Mouse (Mus musculus) embryonic stem cell, embryonic (primary cell): ENCODE measurements around the gene E2f1.

Source experiments
- CTCF ChIA-PET, 4 experiments: fragments of 300-600 bp in 2 of 4; fragments of 350-600 bp in 2 of 4; sonication (Branson Sonifier 250); formaldehyde crosslinking; loops; one replicate each; lab custom pipeline; 2022; ENCODE audit warnings: inconsistent platforms in 2 of 4; lab: Charles Lee
- POLR2A ChIA-PET, 4 experiments: fragments of 300-600 bp in 2 of 4; fragments of 350-600 bp in 2 of 4; sonication (Branson Sonifier 250); formaldehyde crosslinking; loops; one replicate each; lab custom pipeline; 2022; ENCODE audit warnings: antibody characterized with exemption in 4 of 4, inconsistent platforms in 1 of 4; lab: Charles Lee

Gene E2f1

DNA sequence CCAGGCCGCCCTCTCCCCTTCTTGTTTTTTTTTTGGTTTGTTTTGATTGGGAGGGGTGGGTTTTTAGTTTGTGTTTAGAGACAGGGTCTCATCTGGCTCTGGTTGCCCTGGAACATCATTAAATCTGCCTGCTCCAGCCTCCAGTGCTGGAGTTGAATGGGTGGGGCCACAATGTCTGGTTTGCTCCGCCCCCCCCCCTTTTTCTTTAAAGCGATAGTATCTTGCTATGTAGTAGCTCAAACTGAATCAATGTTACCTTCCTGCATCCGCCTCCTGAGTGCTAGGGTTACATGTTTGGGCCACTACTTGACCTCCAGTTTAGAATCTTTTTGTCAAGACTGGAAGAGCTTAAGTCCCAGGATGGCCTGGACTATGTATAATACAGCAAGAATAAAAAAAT lies 1.6 kb upstream of the E2f1 start:
- ChIA-PET POLR2A (interaction anchor here in 3 of 4 experiments (0.6 to 18.6 kb wide), 29 partner anchors 9 to 417 kb away, joined by 3 to 479 read pairs (median 5); partner anchors contain the start of genes Actl10 (in 2 of the 3), Pxmp4 (in 2 of the 3), Snta1 (in 2 of the 3) and 1700003F12Rik (in 1 of the 3)), CTCF (interaction anchor here (0.7 to 3.9 kb wide), 7 partner anchors 10 to 219 kb away, joined by 3 to 17 read pairs (median 6); partner anchors contain the start of genes 4930519P11Rik (in 1 of the 4), Raly (in 1 of the 4) and Zfp341 (in 1 of the 4))

DNA sequence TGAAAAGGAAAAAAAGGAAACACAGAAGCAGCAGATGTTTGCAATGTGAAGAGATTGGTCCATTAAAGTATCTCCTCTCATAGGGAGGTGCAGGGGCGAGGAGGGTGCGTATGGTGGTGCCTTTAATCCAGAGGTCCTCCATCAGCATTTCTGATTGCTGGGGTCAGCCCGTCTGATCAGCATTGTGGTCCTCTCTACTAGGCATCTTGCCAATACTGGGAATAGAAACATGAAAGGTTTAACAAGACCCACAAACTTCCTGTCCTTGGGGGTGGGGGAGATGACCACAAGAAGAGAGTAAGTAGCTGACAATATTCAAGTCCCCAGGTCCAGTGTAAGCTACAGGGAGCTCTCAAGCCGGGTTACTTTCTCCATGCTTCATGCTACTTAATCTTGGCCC lies 974 bp upstream of the E2f1 start:
- ChIA-PET CTCF (interaction anchor here in 3 of 4 experiments (0.7 to 3.9 kb wide), 5 partner anchors 11 to 220 kb away, joined by 3 to 17 read pairs (median 6); partner anchors contain the start of gene Raly (in 1 of the 3)), POLR2A (interaction anchor here in 3 of 4 experiments (0.8 to 18.6 kb wide), 23 partner anchors 10 to 220 kb away, joined by 3 to 479 read pairs (median 5); partner anchors contain the start of genes Actl10 (in 2 of the 3), Pxmp4 (in 2 of the 3), Snta1 (in 2 of the 3) and 1700003F12Rik (in 1 of the 3))

DNA sequence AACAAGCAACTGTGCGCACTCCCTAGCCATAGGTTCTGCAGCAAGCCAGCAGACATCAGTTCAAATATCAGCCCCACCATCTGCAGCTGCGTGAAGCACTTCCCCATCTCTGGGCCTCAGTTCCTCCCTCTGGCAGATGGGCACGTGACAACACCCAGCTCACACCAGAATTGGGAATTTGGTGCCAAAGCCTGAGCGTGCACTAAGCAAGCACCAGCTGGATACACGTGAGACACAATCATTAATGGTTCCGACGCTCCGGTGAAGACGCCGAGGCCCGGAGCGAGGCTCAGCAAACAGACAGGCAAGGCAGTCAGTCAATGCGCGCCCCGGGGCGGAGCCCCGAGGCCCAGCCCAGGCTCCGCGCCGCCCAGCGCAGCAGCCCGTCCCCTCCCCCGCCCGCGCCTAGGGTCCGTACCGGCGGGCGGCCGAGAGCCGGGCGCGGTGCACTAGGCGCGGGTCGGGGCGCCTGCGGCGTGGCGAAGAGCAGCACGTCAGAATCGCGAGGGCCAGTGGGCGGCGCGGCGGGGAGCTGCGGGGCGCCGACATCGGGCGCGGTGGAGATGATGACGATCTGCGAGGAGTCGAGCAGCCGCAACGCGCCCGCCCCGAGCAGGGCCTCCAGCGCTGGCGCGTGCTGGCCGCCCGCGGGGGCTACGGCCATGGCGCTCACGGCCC lies 482 bp downstream of the E2f1 start:
- ChIA-PET CTCF (interaction anchor here in 3 of 4 experiments (0.6 to 3.9 kb wide), 9 partner anchors 12 to 1830 kb away, joined by 3 to 17 read pairs (median 4); partner anchors contain the start of genes 4930519P11Rik (in 1 of the 3), Actl10 (in 1 of the 3) and Zfp341 (in 1 of the 3)), POLR2A (interaction anchor here (0.5 to 18.6 kb wide), 65 partner anchors 7 to 505 kb away, joined by 3 to 479 read pairs (median 4); partner anchors contain the start of genes Actl10 (in 3 of the 4), Necab3 (in 3 of the 4), Zfp341 (in 3 of the 4) and 4930519P11Rik (in 2 of the 4))

DNA sequence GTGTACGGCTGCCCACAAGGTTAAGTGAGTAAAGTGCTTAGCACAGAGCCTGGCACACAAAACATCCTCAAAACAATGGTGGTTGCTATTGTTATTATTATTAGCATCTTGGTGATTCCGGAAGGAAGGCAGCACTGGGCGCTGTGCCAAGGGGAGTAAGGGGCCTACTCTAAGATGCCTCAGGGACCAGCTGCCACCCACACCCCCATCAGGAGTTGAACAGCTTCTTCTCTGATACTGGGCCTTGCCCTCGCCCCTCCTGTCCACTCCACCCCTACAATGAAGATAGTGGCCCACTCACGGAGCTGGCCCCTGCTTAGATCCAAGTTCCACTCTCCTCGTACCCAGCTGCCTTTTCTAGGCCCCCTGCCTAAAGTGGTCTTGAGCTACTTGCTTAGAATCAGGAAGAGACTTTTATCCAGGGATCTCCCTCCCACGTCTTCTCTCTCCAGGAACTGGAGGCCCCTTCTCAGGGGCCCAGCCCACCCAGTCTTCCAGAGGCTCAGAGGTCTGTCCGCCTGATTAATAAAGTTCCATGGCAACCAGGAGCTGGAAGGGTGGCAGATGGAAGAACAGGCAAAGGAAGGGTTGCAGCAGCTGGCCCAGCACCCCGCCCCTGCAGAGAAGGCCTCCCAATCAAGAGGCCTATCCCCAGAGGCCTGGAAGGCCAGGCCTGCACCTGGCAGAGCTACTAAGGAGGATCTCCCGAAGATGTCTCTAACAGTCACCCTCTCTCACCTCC lies 1.2 kb downstream of the E2f1 start:
- CTCF ChIA-PET = interaction anchor here in 2 of 4 experiments (0.7 to 3.9 kb wide), 8 partner anchors 13 to 1437 kb away, joined by 3 to 17 read pairs (median 4); partner anchors contain the start of genes 4930519P11Rik (in 1 of the 2), Actl10 (in 1 of the 2) and Zfp341 (in 1 of the 2)

DNA sequence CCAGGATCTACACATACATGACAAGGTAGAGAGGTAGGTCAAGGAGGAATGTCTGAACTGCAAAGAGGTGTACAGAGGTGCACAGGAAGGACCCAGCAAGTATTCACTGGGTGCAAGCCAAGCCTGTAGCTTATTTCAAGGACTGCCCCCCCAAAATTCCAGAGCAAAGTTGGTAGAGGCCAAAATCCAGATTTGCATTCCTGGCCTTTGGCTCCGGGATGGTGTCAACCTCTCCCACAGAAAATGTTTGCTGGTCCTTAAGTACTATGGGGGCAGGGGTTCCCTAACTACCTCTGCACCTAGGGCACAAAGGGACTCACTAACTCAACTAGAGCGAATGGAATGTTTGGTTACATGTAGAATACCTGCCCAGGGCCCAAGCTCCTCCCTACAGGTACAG lies 1.9 kb downstream of the E2f1 start:
- POLR2A ChIA-PET = interaction anchor here (0.6 to 18.6 kb wide), 45 partner anchors 7 to 507 kb away, joined by 3 to 479 read pairs (median 5); partner anchors contain the start of genes Actl10 (in 3 of the 4), Necab3 (in 3 of the 4), 4930519P11Rik (in 2 of the 4) and Cbfa2t2 (in 2 of the 4)
- CTCF ChIA-PET = interaction anchor here in 2 of 4 experiments (0.7 to 3.7 kb wide), 3 partner anchors 15 to 1437 kb away, joined by 3 to 12 read pairs (median 5); partner anchors contain the start of gene Actl10 (in 1 of the 2)

More for the DNA sequence above, 1.2 kb downstream of the E2f1 start:
- POLR2A ChIA-PET = interaction anchor here (0.5 to 18.6 kb wide), 76 partner anchors 8 to 506 kb away, joined by 3 to 479 read pairs (median 4); partner anchors contain the start of genes Actl10 (in 3 of the 4), Necab3 (in 3 of the 4), Zfp341 (in 3 of the 4) and 4930519P11Rik (in 2 of the 4)

DNA sequence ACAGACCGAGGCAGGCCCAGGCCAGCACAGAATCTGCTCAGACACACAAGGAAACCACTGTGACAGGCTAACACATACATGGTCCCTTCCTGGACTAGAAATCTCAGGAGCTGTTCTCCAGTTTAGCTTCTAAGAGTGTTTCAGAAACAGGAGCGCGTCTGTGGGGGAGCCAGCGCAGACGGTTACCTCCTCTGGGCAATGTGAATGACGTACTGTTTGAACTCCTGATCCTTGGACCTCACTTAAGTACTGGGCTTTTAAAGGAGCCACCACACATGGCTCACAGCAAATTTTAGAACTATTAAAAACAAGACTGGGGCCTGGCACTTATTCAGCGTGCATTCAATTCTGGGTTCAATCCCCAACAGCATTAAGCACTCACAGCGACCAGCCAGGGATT lies 3.1 kb downstream of the E2f1 start:
- ChIA-PET POLR2A (interaction anchor here in 3 of 4 experiments (0.7 to 18.6 kb wide), 15 partner anchors 9 to 330 kb away, joined by 3 to 479 read pairs (median 4); partner anchors contain the start of genes Actl10 (in 3 of the 3), Necab3 (in 2 of the 3), 1700003F12Rik (in 1 of the 3) and 4930519P11Rik (in 1 of the 3)), CTCF (interaction anchor here in 3 of 4 experiments (0.5 to 3.7 kb wide), 4 partner anchors 10 to 46 kb away, joined by 3 to 12 read pairs (median 3); partner anchors contain the start of genes Actl10 (in 1 of the 3) and Zfp341 (in 1 of the 3))

DNA sequence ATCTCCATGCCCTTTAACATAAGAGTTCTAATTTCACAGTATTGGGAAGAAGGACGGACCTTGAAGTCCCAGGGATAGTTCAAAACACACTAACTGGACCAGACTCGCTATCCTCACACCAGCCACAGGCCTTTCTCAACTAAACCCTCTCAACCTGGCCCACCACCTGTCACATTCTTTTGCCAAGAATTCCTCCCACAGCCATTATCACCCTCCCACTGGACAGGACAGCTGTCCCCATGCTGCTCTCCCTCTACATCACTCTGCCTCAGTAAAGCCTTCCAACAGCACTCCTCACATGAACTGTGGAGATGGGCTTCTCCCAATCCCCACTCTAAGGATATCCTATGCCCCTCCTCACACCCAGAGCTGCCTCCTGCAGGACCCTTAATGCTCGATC lies 4.1 kb downstream of the E2f1 start:
- POLR2A ChIA-PET = interaction anchor here in 3 of 4 experiments (0.6 to 18.6 kb wide), 19 partner anchors 12 to 217 kb away, joined by 3 to 479 read pairs (median 3); partner anchors contain the start of genes Actl10 (in 3 of the 3), 1700003F12Rik (in 1 of the 3), Necab3 (in 1 of the 3) and Pxmp4 (in 1 of the 3)

DNA sequence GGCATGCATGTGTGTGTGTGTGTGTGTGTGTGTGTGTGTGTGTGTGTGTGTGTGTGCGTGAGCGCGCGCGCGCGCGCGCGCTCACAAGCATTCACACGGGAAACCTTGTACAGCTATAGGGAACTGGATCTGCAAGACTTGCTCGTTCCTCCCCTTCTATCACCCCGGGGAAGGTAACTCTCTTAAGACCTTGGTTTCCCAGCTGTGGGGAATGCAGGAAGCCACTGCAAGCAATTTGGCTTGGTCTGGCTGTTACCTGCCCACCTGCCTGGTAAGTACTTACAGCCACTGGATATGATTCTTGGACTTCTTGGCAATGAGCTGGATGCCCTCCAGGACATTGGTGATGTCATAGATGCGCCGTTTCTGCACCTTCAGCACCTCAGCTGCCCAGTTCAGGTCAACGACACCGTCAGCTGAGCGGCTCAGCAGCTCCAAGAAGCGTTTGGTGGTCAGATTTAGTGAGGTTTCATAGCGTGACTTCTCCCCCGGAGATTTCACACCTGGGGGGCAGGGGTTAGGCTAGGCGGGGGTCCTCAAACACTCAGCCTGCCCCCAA lies 6.0 kb downstream of the E2f1 start:
- ChIA-PET CTCF (interaction anchor here (0.6 to 2.4 kb wide), 9 partner anchors 11 to 1167 kb away, joined by 3 to 18 read pairs (median 7); partner anchors contain the start of gene Actl10 (in 1 of the 4)), POLR2A (interaction anchor here (0.6 to 18.6 kb wide), 24 partner anchors 10 to 156 kb away, joined by 3 to 479 read pairs (median 4); partner anchors contain the start of genes Actl10 (in 2 of the 4), Snta1 (in 2 of the 4), 1700003F12Rik (in 1 of the 4) and Cbfa2t2 (in 1 of the 4))

More for the DNA sequence above, 4.1 kb downstream of the E2f1 start:
- CTCF ChIA-PET = interaction anchor here in 2 of 4 experiments (0.6 to 2.4 kb wide), 3 partner anchors 14 to 496 kb away, joined by 3 to 18 read pairs (median 7); partner anchors contain the start of gene Actl10 (in 1 of the 2)

DNA sequence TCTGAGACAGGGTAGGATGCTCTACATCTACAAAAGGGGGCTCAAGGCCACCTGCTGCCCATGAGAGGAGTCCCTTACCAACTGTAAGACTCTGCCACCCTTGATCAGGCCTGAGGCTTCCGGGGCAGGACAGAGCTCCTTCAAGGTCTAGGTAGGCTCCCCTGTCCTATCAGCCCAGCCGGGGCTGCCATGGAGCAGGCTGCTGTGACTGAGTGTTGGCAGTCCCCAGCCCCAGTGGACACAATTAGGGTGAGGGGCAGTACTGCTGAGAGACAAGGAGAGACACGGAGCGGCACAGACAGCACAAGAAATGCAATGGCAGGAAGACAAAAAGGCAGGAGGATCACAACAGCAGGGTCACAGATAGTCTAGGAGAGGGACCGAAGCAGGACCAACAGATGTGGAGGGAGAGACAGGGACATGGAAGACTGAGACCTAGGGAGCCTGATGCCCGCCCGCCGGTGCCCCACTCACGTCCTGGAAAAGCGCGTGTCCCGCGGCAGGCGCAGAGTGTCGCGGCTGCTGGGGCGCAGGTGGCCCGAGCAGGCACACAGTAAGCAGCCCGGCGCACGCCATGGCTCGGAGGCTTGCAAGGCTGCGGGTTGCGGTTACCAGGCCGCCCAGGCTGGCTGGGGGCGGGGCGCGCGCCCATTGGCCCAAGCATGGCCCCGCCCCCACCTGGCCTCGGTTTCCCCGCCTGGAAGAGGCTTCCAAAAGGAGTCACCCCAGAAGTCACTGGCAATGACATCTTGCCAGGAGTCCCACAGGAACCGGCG lies 11.2 kb downstream of the E2f1 start, which contains the start of gene Necab3:
Necab3 (minus strand) TSS at position 627 of the 776 bp plus-strand sequence.
- ChIA-PET CTCF (interaction anchor here in 3 of 4 experiments (0.6 to 1.9 kb wide), 6 partner anchors 10 to 258 kb away, joined by 3 to 7 read pairs (median 3); partner anchors contain the start of gene Zfp341 (in 1 of the 3)), POLR2A (interaction anchor here (0.6 to 28.3 kb wide), 28 partner anchors 6 to 232 kb away, joined by 3 to 479 read pairs (median 4); partner anchors contain the start of genes E2f1 (in 2 of the 4), 1700003F12Rik (in 1 of the 4), 4930519P11Rik (in 1 of the 4) and Actl10 (in 1 of the 4))

DNA sequence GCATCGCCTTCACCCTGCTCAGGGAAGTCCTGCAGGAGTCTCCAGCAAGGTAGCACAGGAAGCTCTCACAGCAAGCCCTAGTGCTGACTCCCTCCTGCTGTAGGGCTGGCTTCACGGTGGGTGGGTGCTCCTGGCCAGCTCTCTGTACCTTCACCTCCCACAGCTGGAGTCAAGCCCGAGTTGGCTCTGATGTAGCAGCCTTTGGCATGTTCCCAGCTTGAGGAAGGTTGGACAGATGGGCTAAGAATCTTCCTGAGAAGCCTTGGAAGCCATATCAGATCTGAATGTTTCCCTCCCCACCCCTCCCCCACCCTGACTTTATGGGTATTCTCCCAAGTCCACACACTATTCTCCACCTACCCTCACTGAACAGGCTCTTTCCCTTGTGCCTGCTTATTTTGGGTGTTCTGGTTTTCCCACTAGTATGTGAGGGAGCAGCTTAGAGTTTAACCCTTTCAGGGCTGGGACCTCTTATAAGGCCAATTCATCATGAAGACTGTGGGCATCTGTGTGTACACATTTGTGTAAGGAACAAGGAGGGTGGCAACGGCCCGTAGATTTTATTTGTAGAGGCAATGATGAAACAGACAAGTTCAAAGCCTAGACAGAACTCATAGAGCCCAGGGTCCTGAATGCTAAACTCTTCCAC lies 12.4 kb downstream of the E2f1 start:
- ChIA-PET POLR2A (interaction anchor here (0.5 to 28.3 kb wide), 30 partner anchors 7 to 510 kb away, joined by 3 to 479 read pairs (median 4); partner anchors contain the start of genes E2f1 (in 2 of the 4), Snta1 (in 2 of the 4), 1700003F12Rik (in 1 of the 4) and 4930519P11Rik (in 1 of the 4)), CTCF (interaction anchor here in 3 of 4 experiments (0.5 to 1.2 kb wide), 8 partner anchors 11 to 257 kb away, joined by 3 to 4 read pairs (median 3); partner anchors contain the start of gene Zfp341 (in 1 of the 3))

DNA sequence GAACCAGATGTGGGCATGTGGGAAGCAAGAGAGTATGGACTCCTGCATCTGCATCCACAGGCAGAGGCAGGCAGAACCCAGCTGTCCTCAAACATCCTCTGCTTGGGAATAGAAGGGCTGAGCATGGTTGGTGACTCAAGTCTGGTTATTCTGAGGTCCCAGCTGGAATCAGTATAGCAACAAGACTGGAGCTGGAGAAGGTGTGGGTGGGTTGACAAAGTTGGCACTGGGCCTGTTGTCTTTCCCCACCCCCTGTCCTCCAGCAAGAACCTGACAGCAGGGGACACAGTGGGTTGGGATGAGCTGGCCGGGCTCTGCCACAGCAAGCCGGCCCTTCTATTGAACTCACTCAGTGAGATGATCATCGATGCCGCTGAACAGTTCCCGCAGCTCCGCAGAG lies 14.5 kb downstream of the E2f1 start:
- CTCF ChIA-PET = interaction anchor here in 1 of 4 experiments (1.3 kb wide), 1 partner anchor 31 kb away, joined by 6 read pairs; no protein-coding TSS in a partner anchor
- POLR2A ChIA-PET = interaction anchor here in 3 of 4 experiments (0.6 to 28.3 kb wide), 12 partner anchors 9 to 182 kb away, joined by 3 to 479 read pairs (median 6); partner anchors contain the start of genes E2f1 (in 2 of the 3), 1700003F12Rik (in 1 of the 3), Actl10 (in 1 of the 3) and Cdk5rap1 (in 1 of the 3)

DNA sequence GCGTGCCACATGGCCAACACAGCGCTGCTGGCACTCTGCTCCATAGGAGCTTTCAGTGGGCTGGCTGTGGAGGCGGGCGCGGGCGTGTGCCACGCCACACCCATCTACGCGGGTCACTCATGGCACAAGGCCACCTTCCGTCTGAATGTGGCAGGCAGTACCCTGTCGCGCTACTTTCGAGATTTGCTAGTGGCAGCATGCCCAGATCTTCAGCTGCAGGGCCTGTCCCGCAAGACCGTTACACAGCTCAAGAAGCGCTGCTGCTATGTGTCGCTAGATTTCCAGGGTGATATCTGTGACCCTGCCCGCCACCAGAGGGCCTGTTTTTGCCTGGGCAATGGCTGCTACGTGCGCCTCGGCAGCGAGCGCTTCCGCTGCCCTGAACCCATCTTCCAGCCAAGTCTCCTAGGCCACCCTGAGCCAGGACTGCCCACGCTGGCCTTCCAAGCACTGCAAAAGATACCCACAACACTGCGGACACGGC lies 17.2 kb downstream of the E2f1 start:
- ChIA-PET POLR2A (interaction anchor here (0.6 to 28.3 kb wide), 55 partner anchors 9 to 1638 kb away, joined by 3 to 479 read pairs (median 5); partner anchors contain the start of genes E2f1 (in 3 of the 4), Snta1 (in 2 of the 4), Zfp341 (in 2 of the 4) and 4930519P11Rik (in 1 of the 4)), CTCF (interaction anchor here (0.5 to 5.2 kb wide), 51 partner anchors 9 to 295 kb away, joined by 3 to 27 read pairs (median 5); partner anchors contain the start of genes Pxmp4 (in 2 of the 4), Zfp341 (in 2 of the 4), 4930519P11Rik (in 1 of the 4) and E2f1 (in 1 of the 4))

DNA sequence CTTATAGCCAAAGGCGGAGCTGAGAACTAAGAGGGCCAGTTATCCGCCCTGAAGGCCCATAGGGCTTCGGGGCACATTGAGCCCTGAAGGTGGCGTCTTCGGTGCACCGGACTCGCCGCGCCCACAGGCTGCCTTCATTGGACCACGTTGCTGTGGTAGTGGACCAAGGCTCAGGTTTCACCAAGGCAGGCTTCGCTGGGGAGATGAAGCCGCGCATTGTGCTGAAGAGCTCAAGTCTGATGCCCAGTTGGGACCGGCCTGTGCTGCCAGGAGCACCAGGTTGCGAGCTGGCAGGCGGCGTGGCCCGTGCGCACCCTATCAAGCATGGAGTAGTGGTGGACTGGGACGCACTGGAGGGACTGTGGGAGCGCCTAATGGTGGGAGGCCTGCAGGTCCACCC lies 17.8 kb downstream of the E2f1 start:
- ChIA-PET POLR2A (interaction anchor here (0.6 to 28.3 kb wide), 58 partner anchors 9 to 1637 kb away, joined by 3 to 479 read pairs (median 4); partner anchors contain the start of genes E2f1 (in 2 of the 4), Pxmp4 (in 2 of the 4), Snta1 (in 2 of the 4) and Zfp341 (in 2 of the 4)), CTCF (interaction anchor here (0.5 to 5.2 kb wide), 46 partner anchors 9 to 202 kb away, joined by 3 to 27 read pairs (median 5); partner anchors contain the start of genes Pxmp4 (in 2 of the 4), Zfp341 (in 2 of the 4), 4930519P11Rik (in 1 of the 4) and E2f1 (in 1 of the 4))
